Mouse (Mus musculus): Measurements from ENCODE around the gene Vps8. TPM values are rescaled to one million over a fixed set of nuclear protein-coding genes. Genes with fewer than 3 reads are reported as not detected.

Gene Vps8
- polyA plus RNA-seq, 1 experiment from 2014 or later: 28.8 TPM

- peak; percentile 100 for TF ChIP-seq CTCF (IDR thresholded peaks at IDR 0.05; ENCODE audit: low read depth)
- 13% methylated on average over 8 of the region's 8 CpGs for WGBS
- H3K4me1 ChIP-seq (replicated peaks; ENCODE audit: insufficient read depth, low read length): no peaks in the 10 kb centered on the region
- H3K9me3 ChIP-seq (replicated peaks; ENCODE audit: low read length): no peaks in the 10 kb centered on the region
- H3K4me3 ChIP-seq (replicated peaks; ENCODE audit: low read depth, low read length): no peak overlapping the region
- H3K4me2 ChIP-seq (ENCODE audit: low read length): no peak overlapping the region
- ATAC-seq (replicated peaks; ENCODE audit: low FRiP score, low read depth) (peak; percentile 57), DNase-seq (ENCODE audit: low spot score) (peak; percentile 93)
- no peak overlapping the region for H3K9ac ChIP-seq (ENCODE audit: low read depth, low read length)
- H3K36me3 ChIP-seq (ENCODE audit: insufficient read depth, low read length): no peaks in the 10 kb centered on the region
- H3K27ac ChIP-seq: no peak overlapping the region
- no peaks in the 10 kb centered on the region for H3K27me3 ChIP-seq (ENCODE audit: insufficient read depth, low read length)
Measured at GRCm38 (mm10) chr16:21412593-21413047, 10.3 kb upstream of the Vps8 start.

- no peak for TF ChIP-seq CTCF (IDR thresholded peaks at IDR 0.05; ENCODE audit: low read depth)
- Histone ChIP-seq H3K4me2 (ENCODE audit: low read length) (no peak overlapping the region), H3K27ac (no peak overlapping the region), H3K27me3 (ENCODE audit: insufficient read depth, low read length) (no peaks in the 10 kb centered on the region), H3K36me3 (ENCODE audit: insufficient read depth, low read length) (no peaks in the 10 kb centered on the region), H3K9me3 (replicated peaks; ENCODE audit: low read length) (no peaks in the 10 kb centered on the region), H3K4me1 (replicated peaks; ENCODE audit: insufficient read depth, low read length) (no peaks in the 10 kb centered on the region), H3K4me3 (replicated peaks; ENCODE audit: low read depth, low read length) (no peak overlapping the region), H3K9ac (ENCODE audit: low read depth, low read length) (no peak overlapping the region)
- ATAC-seq (replicated peaks; ENCODE audit: low FRiP score, low read depth) (no peak), DNase-seq (ENCODE audit: low spot score) (no peak)
- WGBS: 63% methylated on average over 3 of the region's 3 CpGs
Measured at GRCm38 (mm10) chr16:21413819-21414218, 9.1 kb upstream of the Vps8 start.

- DNase-seq (ENCODE audit: low spot score) (no peak), ATAC-seq (replicated peaks; ENCODE audit: low FRiP score, low read depth) (no peak)
- H3K4me2 ChIP-seq (ENCODE audit: low read length): no peak overlapping the region
- no peaks in the 10 kb centered on the region for H3K9me3 ChIP-seq (replicated peaks; ENCODE audit: low read length)
- no peak overlapping the region for H3K4me3 ChIP-seq (replicated peaks; ENCODE audit: low read depth, low read length)
- no peaks in the 10 kb centered on the region for H3K4me1 ChIP-seq (replicated peaks; ENCODE audit: insufficient read depth, low read length)
- no peak overlapping the region for H3K9ac ChIP-seq (ENCODE audit: low read depth, low read length)
- no peak for TF ChIP-seq CTCF (IDR thresholded peaks at IDR 0.05; ENCODE audit: low read depth)
- no peaks in the 10 kb centered on the region for H3K27me3 ChIP-seq (ENCODE audit: insufficient read depth, low read length)
- no peaks in the 10 kb centered on the region for H3K36me3 ChIP-seq (ENCODE audit: insufficient read depth, low read length)
- no peak overlapping the region for H3K27ac ChIP-seq
- WGBS: 94% methylated on average over 8 of the region's 8 CpGs
Measured at GRCm38 (mm10) chr16:21415128-21415527, 7.8 kb upstream of the Vps8 start.

GRCm38 (mm10) chr16:21418012-21418411 is 4.9 kb upstream of the Vps8 start:
- Histone ChIP-seq H3K36me3 (ENCODE audit: insufficient read depth, low read length) (no peaks in the 10 kb centered on the region), H3K9ac (ENCODE audit: low read depth, low read length) (no peak overlapping the region), H3K9me3 (replicated peaks; ENCODE audit: low read length) (no peaks in the 10 kb centered on the region), H3K27me3 (ENCODE audit: insufficient read depth, low read length) (no peaks in the 10 kb centered on the region), H3K27ac (no peak overlapping the region), H3K4me2 (ENCODE audit: low read length) (no peak overlapping the region), H3K4me1 (replicated peaks; ENCODE audit: insufficient read depth, low read length) (no peaks in the 10 kb centered on the region), H3K4me3 (replicated peaks; ENCODE audit: low read depth, low read length) (no peak overlapping the region)
- no peak for TF ChIP-seq CTCF (IDR thresholded peaks at IDR 0.05; ENCODE audit: low read depth)
- ATAC-seq (replicated peaks; ENCODE audit: low FRiP score, low read depth) (no peak), DNase-seq (ENCODE audit: low spot score) (no peak)
- WGBS: 68% methylated on average over 5 of the region's 5 CpGs

- no peak for TF ChIP-seq CTCF (IDR thresholded peaks at IDR 0.05; ENCODE audit: low read depth)
- Histone ChIP-seq H3K4me1 (replicated peaks; ENCODE audit: insufficient read depth, low read length) (no peaks in the 10 kb centered on the region), H3K4me2 (ENCODE audit: low read length) (peak overlapping the region; percentile 96), H3K27me3 (ENCODE audit: insufficient read depth, low read length) (no peaks in the 10 kb centered on the region), H3K27ac (peak overlapping the region; percentile 75), H3K9me3 (replicated peaks; ENCODE audit: low read length) (no peaks in the 10 kb centered on the region), H3K36me3 (ENCODE audit: insufficient read depth, low read length) (no peaks in the 10 kb centered on the region), H3K4me3 (replicated peaks; ENCODE audit: low read depth, low read length) (peak overlapping the region; percentile 80), H3K9ac (ENCODE audit: low read depth, low read length) (peak overlapping the region; percentile 78)
- WGBS: under 1% methylated on average over 10 of the region's 10 CpGs
- peak; percentile 70; the same call in 1 of the 2 replicates for ATAC-seq (replicated peaks; ENCODE audit: low FRiP score, low read depth)
- DNase-seq (ENCODE audit: low spot score): peak; percentile 79
Measured at GRCm38 (mm10) chr16:21423546-21423910, 610 bp downstream of the Vps8 start.

- TF ChIP-seq CTCF (IDR thresholded peaks at IDR 0.05; ENCODE audit: low read depth): no peak
- Histone ChIP-seq H3K9ac (ENCODE audit: low read depth, low read length) (no peak overlapping the region), H3K4me3 (replicated peaks; ENCODE audit: low read depth, low read length) (no peak overlapping the region), H3K4me1 (replicated peaks; ENCODE audit: insufficient read depth, low read length) (0 out of 2 replicates have a peak, but pooled peaks cover 4% of the 10 kb centered on the region), H3K27me3 (ENCODE audit: insufficient read depth, low read length) (no peaks in the 10 kb centered on the region), H3K9me3 (replicated peaks; ENCODE audit: low read length) (no peaks in the 10 kb centered on the region), H3K36me3 (ENCODE audit: insufficient read depth, low read length) (no peaks in the 10 kb centered on the region), H3K27ac (no peak overlapping the region), H3K4me2 (ENCODE audit: low read length) (no peak overlapping the region)
- no peak for DNase-seq (ENCODE audit: low spot score)
- WGBS: 56% methylated on average over 5 of the region's 5 CpGs
- no peak for ATAC-seq (replicated peaks; ENCODE audit: low FRiP score, low read depth)
Measured at GRCm38 (mm10) chr16:21428131-21428530, 5.2 kb downstream of the Vps8 start.

Data from kidney, postnatal 0 days (tissue).